Mouse (Mus musculus): ENCODE measurements at regions not wholly inside any gene's neighbourhood (a gene's known extent, or its start where the extent isn't known, plus 50 kb on each side); places are given as distances from the start of the nearest gene placed in this dataset.

DNA sequence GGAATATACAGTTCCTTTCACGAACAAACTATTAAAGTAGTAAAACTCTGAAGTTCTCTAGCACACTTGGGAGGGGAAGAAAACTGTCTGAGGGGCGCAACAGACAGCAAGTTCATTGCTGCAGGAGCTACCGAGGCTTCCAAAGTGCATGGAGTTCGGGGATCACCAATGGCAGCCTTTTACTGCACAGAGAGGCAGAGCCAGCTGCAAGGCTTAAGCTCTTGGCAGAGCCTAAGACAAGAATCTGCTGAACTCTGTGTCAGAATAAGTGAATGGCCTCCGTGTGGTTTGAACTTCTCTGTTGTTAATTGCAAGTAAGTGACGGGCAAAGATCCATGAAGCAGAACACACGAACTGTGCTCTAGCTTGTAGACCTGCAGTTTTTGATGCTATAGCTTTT lies 656.2 kb downstream of the Slc16a7 start:
- ATAC-seq (replicated peaks; ENCODE audit: low read depth, poor library complexity, severe bottlenecking) = no peak

DNA sequence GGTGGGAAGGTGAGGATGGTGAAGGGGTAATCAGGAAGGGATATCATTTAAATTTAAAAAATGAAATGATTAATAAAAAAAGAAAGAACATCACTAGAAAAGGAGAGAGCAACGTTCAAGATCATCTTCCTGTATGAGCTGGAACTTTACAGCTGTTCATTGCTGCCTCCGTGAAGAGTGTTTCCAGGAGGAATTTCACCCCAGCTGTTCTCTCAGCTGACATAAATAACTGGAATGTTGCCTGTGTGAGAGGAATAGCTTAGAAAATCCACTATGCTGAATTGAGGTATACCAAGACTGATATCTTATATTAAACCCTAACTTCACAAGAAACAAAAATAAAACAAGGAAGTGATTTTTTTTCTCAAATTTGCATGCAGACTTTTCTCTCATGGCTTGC lies 656.9 kb downstream of the Slc16a7 start:
- ATAC-seq (replicated peaks; ENCODE audit: low read depth, poor library complexity, severe bottlenecking) = no peak

DNA sequence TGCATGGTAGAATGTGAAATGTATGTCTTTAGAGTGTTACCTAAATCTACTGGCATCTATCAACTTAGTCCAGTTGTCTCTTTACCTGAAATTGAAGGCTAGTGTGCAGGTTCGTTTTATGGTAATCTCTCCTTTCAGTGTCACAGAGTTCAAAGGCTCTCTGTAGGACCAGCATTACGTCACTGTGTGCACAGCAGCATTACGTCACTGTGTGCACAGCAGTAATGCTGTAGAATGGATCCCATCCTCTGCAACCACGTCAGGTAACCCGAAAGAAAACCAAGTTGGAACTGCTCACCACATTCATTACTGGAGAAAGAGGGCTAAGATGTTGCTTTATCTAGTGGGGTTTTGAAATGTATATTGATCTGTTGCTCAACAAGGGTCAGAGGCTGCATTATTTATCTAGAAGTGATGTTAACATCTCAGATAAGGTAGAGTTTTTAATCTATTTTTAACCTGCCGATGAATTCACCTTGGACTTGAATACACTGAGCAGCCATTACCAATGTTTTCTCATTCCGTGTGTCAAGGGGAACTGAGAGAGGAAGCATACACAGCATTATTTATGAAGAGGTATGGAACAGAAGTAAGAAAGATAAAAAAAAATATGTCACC lies 657.9 kb downstream of the Slc16a7 start:
- no peak for ATAC-seq (replicated peaks; ENCODE audit: low read depth, poor library complexity, severe bottlenecking)

DNA sequence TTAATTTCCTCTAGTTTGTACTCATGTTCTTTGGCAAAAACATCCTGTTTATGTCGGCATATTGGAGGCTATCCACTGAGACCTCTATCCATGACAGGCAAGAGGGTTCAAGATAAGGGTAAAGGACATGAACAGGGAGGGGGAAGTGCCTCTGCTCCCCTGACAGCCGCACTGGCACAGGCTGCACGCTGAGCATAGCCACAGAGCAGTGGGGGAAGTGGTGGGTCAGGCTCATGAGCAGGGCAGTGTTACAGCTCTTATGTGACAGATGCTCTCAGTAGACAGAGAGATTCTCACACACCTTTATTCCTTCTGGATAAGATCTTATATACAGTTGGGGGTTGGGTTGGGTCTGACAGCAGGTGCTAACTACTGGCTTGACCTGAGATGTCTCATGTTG lies 676.6 kb downstream of the Slc16a7 start:
- ATAC-seq (replicated peaks; ENCODE audit: low read depth, poor library complexity, severe bottlenecking) = peak; percentile 71

DNA sequence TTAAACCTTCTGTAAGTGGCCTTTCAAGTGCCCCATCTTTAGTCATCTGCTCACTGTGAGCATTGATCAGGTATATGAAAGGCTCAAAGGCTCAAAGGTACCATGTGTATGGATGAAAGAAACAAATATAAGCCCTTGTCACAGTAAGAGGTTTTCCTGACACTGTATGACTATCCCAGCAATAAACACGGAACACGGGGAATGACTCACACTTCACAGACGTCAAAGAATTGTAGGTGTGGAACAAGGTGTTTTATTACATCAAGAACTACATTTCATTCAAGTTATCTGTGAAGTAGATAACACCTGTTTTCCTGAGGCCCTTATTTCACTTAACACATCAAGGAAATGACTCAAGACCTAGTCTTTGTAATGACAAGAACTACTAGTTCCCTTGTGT lies 678.3 kb downstream of the Slc16a7 start:
- no peak for ATAC-seq (replicated peaks; ENCODE audit: low read depth, poor library complexity, severe bottlenecking)

DNA sequence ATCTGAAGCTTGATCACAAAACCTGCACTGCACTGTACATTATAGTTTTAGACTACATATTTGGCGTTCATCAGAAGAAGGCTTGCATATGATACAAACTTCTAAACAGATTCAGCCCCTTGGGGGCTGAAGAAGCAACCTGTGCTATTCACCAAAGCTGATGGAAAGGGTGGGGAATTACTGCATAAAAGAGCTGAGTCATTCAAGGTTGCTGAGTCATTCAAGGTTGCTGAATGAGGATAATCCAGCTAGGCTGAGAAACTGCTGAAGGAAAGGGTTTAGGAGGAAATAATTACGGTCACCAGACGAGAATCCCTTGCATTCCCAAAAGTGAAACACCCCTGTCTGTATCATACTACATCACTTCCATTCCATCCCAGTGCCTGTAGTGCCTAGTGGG lies 679.4 kb downstream of the Slc16a7 start:
- peak; percentile 56; the same call in 1 of the 2 replicates for ATAC-seq (replicated peaks; ENCODE audit: low read depth, poor library complexity, severe bottlenecking)

DNA sequence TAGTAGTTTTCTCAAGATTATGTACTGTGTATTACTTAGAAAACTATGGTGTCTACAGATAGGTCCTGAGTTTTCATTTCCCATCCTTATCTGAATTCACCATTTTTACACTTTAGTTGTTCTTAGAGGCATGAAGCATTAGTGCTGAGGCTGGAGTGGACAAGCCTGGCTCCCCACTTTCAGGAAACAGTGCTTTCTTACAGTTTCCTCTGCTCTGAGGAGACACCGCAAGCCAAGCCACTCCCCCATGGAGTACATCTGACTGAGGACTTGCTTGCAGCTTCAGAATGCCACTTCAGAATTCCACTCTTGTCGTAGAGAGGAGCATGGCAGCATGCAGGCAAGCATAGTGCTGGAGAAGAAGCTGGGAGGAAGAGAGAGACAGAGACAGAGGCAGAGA lies 682.6 kb downstream of the Slc16a7 start:
- peak; percentile 71 for ATAC-seq (replicated peaks; ENCODE audit: low read depth, poor library complexity, severe bottlenecking)

All from common myeloid progenitor, adult 5-6 weeks (primary cell).